Mouse (Mus musculus) layer of hippocampus, postnatal 25 days (tissue): ENCODE results near the gene Akap8. TPM values are rescaled to one million over a fixed set of nuclear protein-coding genes. Genes with fewer than 3 reads are reported as not detected.

Experiments
- DNase-seq, 2 experiments: peaks; one replicate each; pipeline ENCODE4 v3.0.0; 2022; ENCODE audit warnings: mixed read lengths in 2 of 2, low spot score in 1 of 2; ENCODE audit errors: extremely low spot score in 1 of 2
- total RNA-seq, 2 experiments: library from RNA; stranded (reverse); gene quantifications; 2 replicates each; pipeline ENCODE4 v1.2.3; 2021

The Akap8 gene
- total RNA-seq, result 10 to 100 TPM; 68.1 to 92.0 TPM

- DNase-seq, result peak; percentile 92 to 96
Observed at GRCm38 (mm10) chr17:32320597-32321389, at the start of gene Akap8. Gene Akap8, minus strand, starts transcription at chr17:32321238.

- DNase-seq, result no peak
Observed at GRCm38 (mm10) chr17:32368991-32369578, 48.0 kb upstream of the Akap8 start.

- DNase-seq, result no peak
Observed at GRCm38 (mm10) chr17:32367706-32368105, 46.7 kb upstream of the Akap8 start.

GRCm38 (mm10) chr17:32365296-32365695 is 44.3 kb upstream of the Akap8 start:
- no peak for DNase-seq

GRCm38 (mm10) chr17:32364850-32365249 is 43.8 kb upstream of the Akap8 start:
- DNase-seq, result no peak

- peak; percentile 76 to 78 for DNase-seq
Observed at GRCm38 (mm10) chr17:32364331-32364730, 43.3 kb upstream of the Akap8 start.

- no peak for DNase-seq
Observed at GRCm38 (mm10) chr17:32363821-32364301, 42.8 kb upstream of the Akap8 start.

- DNase-seq, result no peak
Observed at GRCm38 (mm10) chr17:32362686-32363085, 41.6 kb upstream of the Akap8 start.

- no peak for DNase-seq
Observed at GRCm38 (mm10) chr17:32359928-32360327, 38.9 kb upstream of the Akap8 start.

- no peak for DNase-seq
Observed at GRCm38 (mm10) chr17:32358943-32359340, 37.9 kb upstream of the Akap8 start.

GRCm38 (mm10) chr17:32358192-32358942 is 37.3 kb upstream of the Akap8 start:
- no peak for DNase-seq

- DNase-seq, result no peak
Observed at GRCm38 (mm10) chr17:32356766-32357760, 36.0 kb upstream of the Akap8 start.

- no peak for DNase-seq
Observed at GRCm38 (mm10) chr17:32356281-32356680, 35.2 kb upstream of the Akap8 start.

GRCm38 (mm10) chr17:32355031-32355430 is 34.0 kb upstream of the Akap8 start:
- DNase-seq, result no peak

- no peak for DNase-seq
Observed at GRCm38 (mm10) chr17:32354211-32354610, 33.2 kb upstream of the Akap8 start.

GRCm38 (mm10) chr17:32353696-32354095 is 32.7 kb upstream of the Akap8 start:
- DNase-seq, result peak in 1 of 2 experiments; percentile 40

GRCm38 (mm10) chr17:32351726-32352125 is 30.7 kb upstream of the Akap8 start:
- no peak for DNase-seq

GRCm38 (mm10) chr17:32351269-32351668 is 30.2 kb upstream of the Akap8 start:
- DNase-seq, result no peak

GRCm38 (mm10) chr17:32350382-32350983 is 29.4 kb upstream of the Akap8 start, which contains the start of gene Akap8l:
Gene Akap8l, minus strand, starts transcription at chr17:32350607.
- peak; percentile 87 to 90 for DNase-seq
